Mouse (Mus musculus): ENCODE measurements around the gene Slamf6. TPM values are rescaled to one million over a fixed set of nuclear protein-coding genes. Genes with fewer than 3 reads are reported as not detected.

Slamf6 gene
- polyA plus RNA-seq, 1 experiment, result not detected

- Histone ChIP-seq H3K79me2 (ENCODE audit: control insufficient read depth, insufficient read depth) (no peaks in the 10 kb centered on the region), H3K27me3 (ENCODE audit: control insufficient read depth, insufficient read depth, insufficient read length) (no peaks in the 10 kb centered on the region), H3K36me3 (ENCODE audit: control insufficient read depth, insufficient read depth) (no peaks in the 10 kb centered on the region), H3K4me2 (ENCODE audit: low read depth) (no peak overlapping the region), H3ac (ENCODE audit: control insufficient read depth, insufficient read length) (no peak overlapping the region), H3K4me3 (no peak overlapping the region)
- TF ChIP-seq POLR2A (IDR thresholded peaks at IDR 0.05; ENCODE audit: insufficient read length, low read depth) (no peak), CEBPB (IDR thresholded peaks at IDR 0.05; ENCODE audit: insufficient read depth, poor library complexity, severe bottlenecking) (no peak), POLR2AphosphoS2 (IDR thresholded peaks at IDR 0.05; ENCODE audit: insufficient read length, low read depth) (no peak), TCF3 (IDR thresholded peaks at IDR 0.05; ENCODE audit: insufficient read length, low read depth) (no peak), MAX (IDR thresholded peaks at IDR 0.05; ENCODE audit: low read depth) (no peak), MYOG (IDR thresholded peaks at IDR 0.05; ENCODE audit: control insufficient read depth in 1 of 3, insufficient read depth in 1 of 3, insufficient read length in 2 of 3, low read depth in 2 of 3) (no peak)
Observed at GRCm38 (mm10) chr1:171998820-171999597, 81.7 kb downstream of the Slamf6 start.

DNA sequence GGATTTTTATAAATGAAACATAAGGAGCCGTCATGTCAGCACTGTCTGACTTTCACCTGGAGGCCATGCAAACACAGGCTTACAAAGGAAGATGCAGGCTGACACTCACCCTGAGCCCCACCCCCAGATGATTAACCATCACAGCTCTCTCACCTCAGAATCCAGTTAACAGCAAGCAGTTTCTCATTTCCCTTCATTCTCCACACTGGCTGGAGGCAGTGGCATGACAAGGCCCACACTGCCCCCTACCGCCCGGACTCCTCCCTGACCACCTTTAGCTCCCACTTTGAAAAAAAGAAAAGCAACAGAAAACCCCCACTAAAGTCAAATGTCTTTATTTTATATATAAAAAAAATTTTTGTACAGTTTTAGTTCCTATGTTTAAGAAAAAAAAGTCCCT lies 83.3 kb downstream of the Slamf6 start:
- Histone ChIP-seq H3K4me3 (no peak overlapping the region), H3K79me2 (ENCODE audit: control insufficient read depth, insufficient read depth) (no peaks in the 10 kb centered on the region), H3K36me3 (ENCODE audit: control insufficient read depth, insufficient read depth) (no peaks in the 10 kb centered on the region), H3K4me2 (ENCODE audit: low read depth) (no peak overlapping the region), H3ac (ENCODE audit: control insufficient read depth, insufficient read length) (no peak overlapping the region), H3K27me3 (ENCODE audit: control insufficient read depth, insufficient read depth, insufficient read length) (no peaks in the 10 kb centered on the region)
- no peak for TF ChIP-seq MAX (IDR thresholded peaks at IDR 0.05; ENCODE audit: low read depth)
- TF ChIP-seq REST (IDR thresholded peaks at IDR 0.05; ENCODE audit: insufficient read depth, insufficient read length), result no peak
- no peak for TF ChIP-seq POLR2AphosphoS2 (IDR thresholded peaks at IDR 0.05; ENCODE audit: insufficient read length, low read depth)
- TF ChIP-seq POLR2A (IDR thresholded peaks at IDR 0.05; ENCODE audit: insufficient read length, low read depth), result no peak
- TF ChIP-seq USF1 (IDR thresholded peaks at IDR 0.05; ENCODE audit: low read depth), result no peak
- no peak for TF ChIP-seq CEBPB (IDR thresholded peaks at IDR 0.05; ENCODE audit: insufficient read depth, poor library complexity, severe bottlenecking)
- TF ChIP-seq TCF12 (IDR thresholded peaks at IDR 0.05; ENCODE audit: insufficient read depth, poor library complexity, severe bottlenecking), result no peak
- TF ChIP-seq E2F4 (IDR thresholded peaks at IDR 0.05; ENCODE audit: insufficient read depth), result no peak
- no peak for TF ChIP-seq MYOD1 (IDR thresholded peaks at IDR 0.05; ENCODE audit: control insufficient read depth in 1 of 3, insufficient read length in 2 of 3, low read depth in 2 of 3)
- TF ChIP-seq SRF (IDR thresholded peaks at IDR 0.05; ENCODE audit: control insufficient read depth, insufficient read length, low read depth), result no peak
- TF ChIP-seq MYOG (IDR thresholded peaks at IDR 0.05; ENCODE audit: control insufficient read depth in 1 of 3, insufficient read depth in 1 of 3, insufficient read length in 2 of 3, low read depth in 2 of 3), result no peak
- TF ChIP-seq TCF3 (IDR thresholded peaks at IDR 0.05; ENCODE audit: insufficient read length, low read depth), result no peak

DNA sequence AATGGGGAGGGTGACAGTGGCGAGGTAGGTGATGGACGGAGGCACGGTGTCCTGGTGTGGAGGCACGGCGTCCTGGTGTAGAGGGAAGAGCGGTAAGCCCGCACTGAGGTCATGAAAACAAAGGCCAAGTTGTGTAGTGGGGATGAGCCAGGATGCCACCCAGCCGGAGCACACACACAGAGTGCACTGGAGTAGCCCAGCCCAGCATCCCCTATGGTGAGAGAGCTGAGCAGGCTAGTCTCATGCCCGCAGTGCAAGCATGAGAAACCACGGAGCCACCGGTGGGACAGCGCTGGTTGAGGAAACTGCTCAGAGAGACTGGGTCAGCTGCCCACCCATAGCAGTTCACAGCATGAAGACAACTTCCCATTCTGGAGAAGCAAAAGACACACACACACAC lies 84.3 kb downstream of the Slamf6 start:
- Histone ChIP-seq H3K27me3 (ENCODE audit: control insufficient read depth, insufficient read depth, insufficient read length) (no peaks in the 10 kb centered on the region), H3K79me2 (ENCODE audit: control insufficient read depth, insufficient read depth) (no peaks in the 10 kb centered on the region), H3K4me3 (no peak overlapping the region), H3K4me2 (ENCODE audit: low read depth) (no peak overlapping the region), H3ac (ENCODE audit: control insufficient read depth, insufficient read length) (no peak overlapping the region), H3K36me3 (ENCODE audit: control insufficient read depth, insufficient read depth) (no peaks in the 10 kb centered on the region)
- no peak for TF ChIP-seq TCF3 (IDR thresholded peaks at IDR 0.05; ENCODE audit: insufficient read length, low read depth)
- TF ChIP-seq MAX (IDR thresholded peaks at IDR 0.05; ENCODE audit: low read depth), result no peak
- no peak for TF ChIP-seq POLR2A (IDR thresholded peaks at IDR 0.05; ENCODE audit: insufficient read length, low read depth)
- no peak for TF ChIP-seq CEBPB (IDR thresholded peaks at IDR 0.05; ENCODE audit: insufficient read depth, poor library complexity, severe bottlenecking)
- no peak for TF ChIP-seq MYOD1 (IDR thresholded peaks at IDR 0.05; ENCODE audit: control insufficient read depth in 1 of 3, insufficient read length in 2 of 3, low read depth in 2 of 3)
- TF ChIP-seq USF1 (IDR thresholded peaks at IDR 0.05; ENCODE audit: low read depth), result no peak
- TF ChIP-seq E2F4 (IDR thresholded peaks at IDR 0.05; ENCODE audit: insufficient read depth), result no peak
- TF ChIP-seq POLR2AphosphoS2 (IDR thresholded peaks at IDR 0.05; ENCODE audit: insufficient read length, low read depth), result no peak
- TF ChIP-seq SRF (IDR thresholded peaks at IDR 0.05; ENCODE audit: control insufficient read depth, insufficient read length, low read depth), result no peak
- TF ChIP-seq TCF12 (IDR thresholded peaks at IDR 0.05; ENCODE audit: insufficient read depth, poor library complexity, severe bottlenecking), result no peak
- no peak for TF ChIP-seq MYOG (IDR thresholded peaks at IDR 0.05; ENCODE audit: control insufficient read depth in 1 of 3, insufficient read depth in 1 of 3, insufficient read length in 2 of 3, low read depth in 2 of 3)
- no peak for TF ChIP-seq REST (IDR thresholded peaks at IDR 0.05; ENCODE audit: insufficient read depth, insufficient read length)

Other genes with a start within 250 kb of the Slamf6 start
- gene Cd48, start 235.5 kb upstream of the Slamf6 start, polyA plus RNA-seq (2012; fragmentation: generic; extraction: Trizol), result not detected
- gene Slamf1, start 150.4 kb upstream of the Slamf6 start, polyA plus RNA-seq (2012; fragmentation: generic; extraction: Trizol), result not detected
- not detected for gene Cd84, start 77.8 kb upstream of the Slamf6 start, polyA plus RNA-seq (2012; fragmentation: generic; extraction: Trizol)
- gene Gm10521, start 21.9 kb upstream of the Slamf6 start, polyA plus RNA-seq (2012; fragmentation: generic; extraction: Trizol), result not detected
- 6.9 TPM for gene Vangl2, start 110.9 kb downstream of the Slamf6 start, polyA plus RNA-seq (2012; fragmentation: generic; extraction: Trizol)
- 0.02 TPM for gene Nhlh1, start 140.1 kb downstream of the Slamf6 start, polyA plus RNA-seq (2012; fragmentation: generic; extraction: Trizol)
- 144 TPM for gene Copa, start 165.0 kb downstream of the Slamf6 start, polyA plus RNA-seq (2012; fragmentation: generic; extraction: Trizol)
- gene Ncstn, start 165.3 kb downstream of the Slamf6 start, polyA plus RNA-seq (2012; fragmentation: generic; extraction: Trizol), result 49.7 TPM
- gene Pex19, start 209.2 kb downstream of the Slamf6 start, polyA plus RNA-seq (2012; fragmentation: generic; extraction: Trizol), result 184 TPM
- gene Dcaf8, start 230.6 kb downstream of the Slamf6 start, polyA plus RNA-seq (2012; fragmentation: generic; extraction: Trizol), result 80.0 TPM

Data from myocyte (in vitro differentiated cells).